Mouse (Mus musculus): ENCODE data around the gene Art2b. TPM values are rescaled to one million over a fixed set of nuclear protein-coding genes. Genes with fewer than 3 reads are reported as not detected.
"Not testable (repeated sequence)": the region's sequence is repeated elsewhere in the genome, so short reads cannot be mapped to it uniquely, and the experiment has no call there.

Gene Art2b
- not detected in 2 replicates for total RNA-seq (2014; rRNA removed)
- polyA plus RNA-seq (2015; fragmentation: Nextera tagmentation; extraction: Ambion mirVana), result not detected in 2 replicates

- Histone ChIP-seq H3K4me1 (ENCODE audit: insufficient read depth, low read length) (no peaks in the 10 kb centered on the region), H3K27ac (no peak within 1 kb of the TSS), H3K36me3 (ENCODE audit: insufficient read depth, low read length) (no peaks in the 10 kb centered on the region), H3K4me3 (ENCODE audit: low read length) (no peak within 1 kb of the TSS), H3K4me2 (ENCODE audit: low read depth, low read length) (no peak within 1 kb of the TSS), H3K27me3 (ENCODE audit: insufficient read depth, low read length) (no peaks in the 10 kb centered on the region), H3K9me3 (ENCODE audit: low read length) (no peaks in the 10 kb centered on the region), H3K9ac (replicated peaks; ENCODE audit: low read length) (no peak within 1 kb of the TSS)
- DNase-seq (ENCODE audit: low spot score), result no peak
- TF ChIP-seq CTCF (IDR thresholded peaks at IDR 0.05; ENCODE audit: low read depth), result no peak
- ATAC-seq, result no peak
- WGBS, result 91% methylated on average over 5 of the region's 5 CpGs
Observed at GRCm38 (mm10) chr7:101585408-101585807, at the start of gene Art2b. Art2b (minus strand) TSS chr7:101585600.

- no peak for TF ChIP-seq CTCF (IDR thresholded peaks at IDR 0.05; ENCODE audit: low read depth)
- Histone ChIP-seq H3K27ac (no peak overlapping the region), H3K36me3 (ENCODE audit: insufficient read depth, low read length) (no peaks in the 10 kb centered on the region), H3K4me1 (ENCODE audit: insufficient read depth, low read length) (no peaks in the 10 kb centered on the region), H3K27me3 (ENCODE audit: insufficient read depth, low read length) (no peaks in the 10 kb centered on the region), H3K4me2 (ENCODE audit: low read depth, low read length) (no peak overlapping the region), H3K9me3 (ENCODE audit: low read length) (no peaks in the 10 kb centered on the region), H3K9ac (replicated peaks; ENCODE audit: low read length) (no peak overlapping the region), H3K4me3 (ENCODE audit: low read length) (no peak overlapping the region)
- ATAC-seq, result no peak
- no peak for DNase-seq (ENCODE audit: low spot score)
- 87% methylated on average over 4 of the region's 4 CpGs for WGBS
Observed at GRCm38 (mm10) chr7:101634513-101634912, 49.1 kb upstream of the Art2b start.

GRCm38 (mm10) chr7:101633629-101634177 lies 48.3 kb upstream of the Art2b start:
- H3K4me3 ChIP-seq (ENCODE audit: low read length), result no peak overlapping the region
- TF ChIP-seq CTCF (IDR thresholded peaks at IDR 0.05; ENCODE audit: low read depth), result no peak
- H3K36me3 ChIP-seq (ENCODE audit: insufficient read depth, low read length), result no peaks in the 10 kb centered on the region
- DNase-seq (ENCODE audit: low spot score), result no peak
- 54% methylated on average over 8 of the region's 8 CpGs for WGBS
- ATAC-seq, result no peak
- H3K9me3 ChIP-seq (ENCODE audit: low read length), result no peaks in the 10 kb centered on the region
- no peak overlapping the region for H3K9ac ChIP-seq (replicated peaks; ENCODE audit: low read length)
- no peaks in the 10 kb centered on the region for H3K27me3 ChIP-seq (ENCODE audit: insufficient read depth, low read length)
- H3K4me1 ChIP-seq (ENCODE audit: insufficient read depth, low read length), result no peaks in the 10 kb centered on the region
- H3K4me2 ChIP-seq (ENCODE audit: low read depth, low read length), result no peak overlapping the region
- H3K27ac ChIP-seq, result no peak overlapping the region

- Histone ChIP-seq H3K4me1 (ENCODE audit: insufficient read depth, low read length) (no peaks in the 10 kb centered on the region), H3K4me2 (ENCODE audit: low read depth, low read length) (no peak overlapping the region), H3K9ac (replicated peaks; ENCODE audit: low read length) (no peak overlapping the region), H3K4me3 (ENCODE audit: low read length) (no peak overlapping the region), H3K36me3 (ENCODE audit: insufficient read depth, low read length) (no peaks in the 10 kb centered on the region), H3K9me3 (ENCODE audit: low read length) (no peaks in the 10 kb centered on the region), H3K27ac (no peak overlapping the region), H3K27me3 (ENCODE audit: insufficient read depth, low read length) (no peaks in the 10 kb centered on the region)
- DNase-seq (ENCODE audit: low spot score) (no peak), ATAC-seq (no peak)
- whole genome bisulfite sequencing, result 46% methylated on average over 2 of the region's 2 CpGs
- TF ChIP-seq CTCF (IDR thresholded peaks at IDR 0.05; ENCODE audit: low read depth), result no peak
Observed at GRCm38 (mm10) chr7:101628481-101628880, 43.1 kb upstream of the Art2b start.

- H3K4me3 ChIP-seq (ENCODE audit: low read length); H3K4me2 ChIP-seq (ENCODE audit: low read depth, low read length); H3K36me3 ChIP-seq (ENCODE audit: insufficient read depth, low read length); ATAC-seq; H3K4me1 ChIP-seq (ENCODE audit: insufficient read depth, low read length); H3K27ac ChIP-seq; H3K27me3 ChIP-seq (ENCODE audit: insufficient read depth, low read length); H3K9me3 ChIP-seq (ENCODE audit: low read length); DNase-seq (ENCODE audit: low spot score); H3K9ac ChIP-seq (replicated peaks; ENCODE audit: low read length): not testable (repeated sequence)
- WGBS, result 60% methylated on average over 7 of the region's 7 CpGs
Observed at GRCm38 (mm10) chr7:101627166-101627565, 41.8 kb upstream of the Art2b start.

GRCm38 (mm10) chr7:101624283-101624682 lies 38.9 kb upstream of the Art2b start:
- H3K27me3 ChIP-seq (ENCODE audit: insufficient read depth, low read length), result no peaks in the 10 kb centered on the region
- H3K4me2 ChIP-seq (ENCODE audit: low read depth, low read length), result peak overlapping the region; percentile 18; the same call in 1 of the 2 replicates
- DNase-seq (ENCODE audit: low spot score) (no peak), ATAC-seq (no peak)
- TF ChIP-seq CTCF (IDR thresholded peaks at IDR 0.05; ENCODE audit: low read depth), result no peak
- no peaks in the 10 kb centered on the region for H3K9me3 ChIP-seq (ENCODE audit: low read length)
- H3K36me3 ChIP-seq (ENCODE audit: insufficient read depth, low read length), result no peaks in the 10 kb centered on the region
- no peak overlapping the region for H3K4me3 ChIP-seq (ENCODE audit: low read length)
- 68% methylated on average over 6 of the region's 6 CpGs for WGBS
- no peak overlapping the region for H3K9ac ChIP-seq (replicated peaks; ENCODE audit: low read length)
- H3K4me1 ChIP-seq (ENCODE audit: insufficient read depth, low read length), result no peaks in the 10 kb centered on the region
- peak overlapping the region; percentile 41; the same call in 1 of the 2 replicates for H3K27ac ChIP-seq

- H3K27ac ChIP-seq; H3K4me3 ChIP-seq (ENCODE audit: low read length); H3K9me3 ChIP-seq (ENCODE audit: low read length); H3K4me1 ChIP-seq (ENCODE audit: insufficient read depth, low read length); ATAC-seq; H3K4me2 ChIP-seq (ENCODE audit: low read depth, low read length); DNase-seq (ENCODE audit: low spot score); H3K27me3 ChIP-seq (ENCODE audit: insufficient read depth, low read length); H3K36me3 ChIP-seq (ENCODE audit: insufficient read depth, low read length); H3K9ac ChIP-seq (replicated peaks; ENCODE audit: low read length): not testable (repeated sequence)
- WGBS, result 92% methylated on average over 4 of the region's 4 CpGs
Observed at GRCm38 (mm10) chr7:101621861-101622260, 36.5 kb upstream of the Art2b start.
